Mouse (Mus musculus): ENCODE measurements around the gene Fam205a1. TPM values are rescaled to one million over a fixed set of nuclear protein-coding genes. Genes with fewer than 3 reads are reported as not detected.
"Not testable (repeated sequence)": the region's sequence is repeated elsewhere in the genome, so short reads cannot be mapped to it uniquely, and the experiment has no call there.

Gene Fam205a1
- not detected in 2 replicates for polyA plus RNA-seq (2015; fragmentation: Nextera tagmentation; extraction: Ambion mirVana)

DNA sequence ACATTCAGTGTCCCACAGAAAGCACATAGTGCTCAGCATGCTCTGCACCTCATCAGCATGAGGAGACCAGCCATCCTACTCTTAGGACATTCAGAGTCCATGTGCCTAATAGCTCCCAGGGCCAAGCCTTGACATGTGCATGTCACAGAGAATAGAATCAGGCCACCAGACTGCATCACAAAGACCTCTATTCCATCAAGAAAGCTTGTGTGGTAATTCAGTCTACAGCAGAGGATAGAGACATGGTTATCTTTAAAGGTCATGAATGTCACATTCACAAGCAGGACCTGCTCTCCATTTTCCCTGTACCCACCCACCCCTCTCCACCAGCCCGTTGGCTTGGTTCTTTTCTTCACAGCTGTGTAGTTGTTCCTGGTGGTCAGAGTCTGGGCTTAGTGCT lies at the start of gene Fam205a1:
Gene Fam205a1, minus strand, starts transcription at position 101 of the 400 bp plus-strand sequence.
- H3K36me3 ChIP-seq (ENCODE audit: control insufficient read depth, insufficient read depth); H3K4me3 ChIP-seq (ENCODE audit: low read depth, low read length); H3K4me1 ChIP-seq (replicated peaks; ENCODE audit: control insufficient read depth, insufficient read depth, low read length); H3K4me2 ChIP-seq (replicated peaks; ENCODE audit: low read depth); H3K9me3 ChIP-seq (ENCODE audit: control insufficient read depth); ATAC-seq; H3K27ac ChIP-seq (ENCODE audit: low read depth, low read length); H3K27me3 ChIP-seq (replicated peaks; ENCODE audit: control insufficient read depth, insufficient read depth, low read length); H3K9ac ChIP-seq (ENCODE audit: low read depth, low read length): not testable (repeated sequence)
- 63% methylated on average over 1 of the region's 1 CpGs for WGBS

DNA sequence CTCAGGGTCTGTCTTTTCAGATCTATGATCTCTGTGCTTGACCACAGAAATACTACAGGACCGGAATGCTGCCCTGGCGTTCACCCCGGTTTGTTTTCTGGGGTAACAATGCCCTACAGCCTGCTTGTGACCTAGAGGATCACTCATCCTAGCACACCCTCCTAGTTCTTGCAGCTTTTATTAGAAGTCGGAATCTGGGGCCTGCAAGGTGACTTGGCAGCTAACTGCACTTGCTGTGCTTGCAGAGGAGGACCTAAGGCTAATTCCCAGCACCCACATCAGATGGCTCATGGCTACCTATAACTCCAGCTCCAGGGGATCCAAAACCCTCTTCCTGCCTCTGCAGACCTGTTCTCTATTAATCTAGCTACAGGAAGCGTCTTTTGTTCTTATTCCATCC lies 49.0 kb upstream of the Fam205a1 start:
- no peak overlapping the region for H3K4me2 ChIP-seq (replicated peaks; ENCODE audit: low read depth)
- H3K36me3 ChIP-seq (ENCODE audit: control insufficient read depth, insufficient read depth): no peaks in the 10 kb centered on the region
- ATAC-seq: no peak
- TF ChIP-seq CTCF (IDR thresholded peaks at IDR 0.05; ENCODE audit: low read depth): no peak
- H3K27me3 ChIP-seq (replicated peaks; ENCODE audit: control insufficient read depth, insufficient read depth, low read length): 0 out of 2 replicates have a peak, but pooled peaks cover 3% of the 10 kb centered on the region
- no peak overlapping the region for H3K9ac ChIP-seq (ENCODE audit: low read depth, low read length)
- H3K9me3 ChIP-seq (ENCODE audit: control insufficient read depth): no peaks in the 10 kb centered on the region
- 84% methylated on average over 5 of the region's 5 CpGs for WGBS
- H3K4me1 ChIP-seq (replicated peaks; ENCODE audit: control insufficient read depth, insufficient read depth, low read length): no peaks in the 10 kb centered on the region
- no peak overlapping the region for H3K4me3 ChIP-seq (ENCODE audit: low read depth, low read length)
- H3K27ac ChIP-seq (ENCODE audit: low read depth, low read length): no peak overlapping the region

DNA sequence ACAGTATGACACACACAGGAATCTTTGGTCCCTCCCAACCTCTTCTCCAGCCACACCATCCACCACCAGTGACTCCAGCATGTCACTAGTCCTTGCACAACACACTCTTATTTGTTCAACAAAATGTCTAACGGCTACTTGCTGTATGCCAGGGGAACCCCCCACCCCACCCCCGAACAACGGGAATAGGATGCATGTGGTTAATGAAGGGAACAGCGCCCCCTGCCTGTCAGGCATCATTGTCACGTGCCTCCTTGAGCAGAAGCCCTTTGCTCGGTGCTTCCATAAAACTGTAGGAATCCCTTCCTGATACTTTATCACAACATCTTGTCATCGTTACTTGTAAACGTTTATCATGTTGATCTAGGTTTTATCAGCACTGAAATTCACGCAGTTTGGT lies 48.5 kb upstream of the Fam205a1 start:
- peak; percentile 62 for TF ChIP-seq CTCF (IDR thresholded peaks at IDR 0.05; ENCODE audit: low read depth)
- Histone ChIP-seq H3K27me3 (replicated peaks; ENCODE audit: control insufficient read depth, insufficient read depth, low read length) (0 out of 2 replicates have a peak, but pooled peaks cover 3% of the 10 kb centered on the region), H3K9ac (ENCODE audit: low read depth, low read length) (no peak overlapping the region), H3K9me3 (ENCODE audit: control insufficient read depth) (no peaks in the 10 kb centered on the region), H3K4me1 (replicated peaks; ENCODE audit: control insufficient read depth, insufficient read depth, low read length) (no peaks in the 10 kb centered on the region), H3K36me3 (ENCODE audit: control insufficient read depth, insufficient read depth) (no peaks in the 10 kb centered on the region), H3K4me3 (ENCODE audit: low read depth, low read length) (no peak overlapping the region), H3K27ac (ENCODE audit: low read depth, low read length) (no peak overlapping the region), H3K4me2 (replicated peaks; ENCODE audit: low read depth) (no peak overlapping the region)
- no peak for ATAC-seq
- 48% methylated on average over 9 of the region's 9 CpGs for WGBS

DNA sequence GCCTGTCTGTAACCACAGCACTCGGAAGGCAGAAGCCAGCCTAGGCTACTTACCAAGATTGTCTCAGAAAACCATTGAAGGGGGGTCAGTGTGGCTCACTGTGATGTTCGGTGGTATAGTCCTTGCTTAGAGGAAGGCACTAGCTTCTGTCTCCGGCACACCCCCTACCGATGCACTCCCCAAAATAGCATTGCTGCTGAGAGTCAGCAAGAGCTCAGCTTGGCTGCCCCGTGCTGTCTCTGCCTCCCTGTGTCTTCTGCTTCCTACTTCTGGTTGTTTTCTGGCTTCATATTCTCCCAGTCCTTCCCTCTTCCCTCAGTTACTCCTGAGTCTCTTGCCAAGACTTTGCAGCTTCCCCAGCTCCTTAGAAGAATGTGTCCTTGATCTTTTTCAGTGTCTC lies 47.2 kb upstream of the Fam205a1 start:
- no peaks in the 10 kb centered on the region for H3K36me3 ChIP-seq (ENCODE audit: control insufficient read depth, insufficient read depth)
- H3K27me3 ChIP-seq (replicated peaks; ENCODE audit: control insufficient read depth, insufficient read depth, low read length): 0 out of 2 replicates have a peak, but pooled peaks cover 3% of the 10 kb centered on the region
- no peak overlapping the region for H3K4me2 ChIP-seq (replicated peaks; ENCODE audit: low read depth)
- no peak for ATAC-seq
- 70% methylated on average over 5 of the region's 5 CpGs for WGBS
- TF ChIP-seq CTCF (IDR thresholded peaks at IDR 0.05; ENCODE audit: low read depth): no peak
- no peaks in the 10 kb centered on the region for H3K9me3 ChIP-seq (ENCODE audit: control insufficient read depth)
- H3K9ac ChIP-seq (ENCODE audit: low read depth, low read length): no peak overlapping the region
- no peak overlapping the region for H3K4me3 ChIP-seq (ENCODE audit: low read depth, low read length)
- no peak overlapping the region for H3K27ac ChIP-seq (ENCODE audit: low read depth, low read length)
- H3K4me1 ChIP-seq (replicated peaks; ENCODE audit: control insufficient read depth, insufficient read depth, low read length): no peaks in the 10 kb centered on the region

GRCm38 (mm10) chr4:42898914-42899313 lies 45.2 kb upstream of the Fam205a1 start:
- Histone ChIP-seq H3K4me3 (ENCODE audit: low read depth, low read length) (no peak overlapping the region), H3K4me1 (replicated peaks; ENCODE audit: control insufficient read depth, insufficient read depth, low read length) (no peaks in the 10 kb centered on the region), H3K9me3 (ENCODE audit: control insufficient read depth) (no peaks in the 10 kb centered on the region), H3K36me3 (ENCODE audit: control insufficient read depth, insufficient read depth) (no peaks in the 10 kb centered on the region), H3K27me3 (replicated peaks; ENCODE audit: control insufficient read depth, insufficient read depth, low read length) (no peaks in the 10 kb centered on the region), H3K9ac (ENCODE audit: low read depth, low read length) (no peak overlapping the region), H3K4me2 (replicated peaks; ENCODE audit: low read depth) (no peak overlapping the region), H3K27ac (ENCODE audit: low read depth, low read length) (no peak overlapping the region)
- no peak for TF ChIP-seq CTCF (IDR thresholded peaks at IDR 0.05; ENCODE audit: low read depth)
- no peak for ATAC-seq
- WGBS: 36% methylated on average over 3 of the region's 3 CpGs

DNA sequence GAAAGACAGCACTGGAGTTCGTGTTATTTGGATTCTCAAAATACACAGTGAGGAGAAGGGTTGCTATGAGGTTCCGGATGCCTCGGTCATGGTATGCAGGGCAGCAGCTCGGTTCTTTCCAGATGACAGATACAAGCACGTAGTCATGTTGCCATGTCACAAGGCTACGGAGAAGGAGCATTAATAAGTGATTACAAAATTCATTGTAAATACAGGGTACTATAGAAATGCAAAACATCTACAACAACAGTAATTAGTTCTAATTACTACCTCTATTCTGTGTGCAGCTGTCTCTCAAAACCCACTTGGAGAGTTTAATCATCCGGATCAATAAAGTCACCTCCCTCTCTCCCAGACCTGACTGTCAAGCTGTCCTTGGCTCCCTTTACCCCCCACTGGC lies 41.4 kb upstream of the Fam205a1 start:
- H3K4me2 ChIP-seq (replicated peaks; ENCODE audit: low read depth): no peak overlapping the region

GRCm38 (mm10) chr4:42891176-42891575 lies 37.5 kb upstream of the Fam205a1 start:
- Histone ChIP-seq H3K4me1 (replicated peaks; ENCODE audit: control insufficient read depth, insufficient read depth, low read length) (no peaks in the 10 kb centered on the region), H3K9ac (ENCODE audit: low read depth, low read length) (no peak overlapping the region), H3K27ac (ENCODE audit: low read depth, low read length) (no peak overlapping the region), H3K36me3 (ENCODE audit: control insufficient read depth, insufficient read depth) (no peaks in the 10 kb centered on the region), H3K9me3 (ENCODE audit: control insufficient read depth) (no peaks in the 10 kb centered on the region), H3K27me3 (replicated peaks; ENCODE audit: control insufficient read depth, insufficient read depth, low read length) (no peaks in the 10 kb centered on the region), H3K4me2 (replicated peaks; ENCODE audit: low read depth) (no peak overlapping the region), H3K4me3 (ENCODE audit: low read depth, low read length) (no peak overlapping the region)
- ATAC-seq: no peak
- WGBS: 66% methylated on average over 7 of the region's 7 CpGs
- no peak for TF ChIP-seq CTCF (IDR thresholded peaks at IDR 0.05; ENCODE audit: low read depth)

More for the DNA sequence above, 41.4 kb upstream of the Fam205a1 start:
- TF ChIP-seq CTCF (IDR thresholded peaks at IDR 0.05; ENCODE audit: low read depth): no peak
- no peak overlapping the region for H3K4me3 ChIP-seq (ENCODE audit: low read depth, low read length)
- no peak for ATAC-seq
- H3K36me3 ChIP-seq (ENCODE audit: control insufficient read depth, insufficient read depth): no peaks in the 10 kb centered on the region
- no peak overlapping the region for H3K27ac ChIP-seq (ENCODE audit: low read depth, low read length)
- no peaks in the 10 kb centered on the region for H3K4me1 ChIP-seq (replicated peaks; ENCODE audit: control insufficient read depth, insufficient read depth, low read length)
- WGBS: 73% methylated on average over 7 of the region's 7 CpGs
- no peaks in the 10 kb centered on the region for H3K27me3 ChIP-seq (replicated peaks; ENCODE audit: control insufficient read depth, insufficient read depth, low read length)
- H3K9ac ChIP-seq (ENCODE audit: low read depth, low read length): no peak overlapping the region
- H3K9me3 ChIP-seq (ENCODE audit: control insufficient read depth): no peaks in the 10 kb centered on the region

All from intestine, postnatal 0 days (tissue).